Mouse (Mus musculus) ES-Bruce4 (cell line): Measurements from ENCODE around the gene Dusp2.

ENCODE experiments used
- CTCF ChIP-seq: IDR thresholded peaks from one replicate; pipeline ENCODE4 v1.8.1; 2011; ENCODE audit warnings: low read depth, low read length
- EP300 ChIP-seq: IDR thresholded peaks from 2 replicates; pipeline ENCODE4 v1.6.1; 2011; ENCODE audit warnings: low read depth, low read length; ENCODE audit not compliant: insufficient read depth

DNA sequence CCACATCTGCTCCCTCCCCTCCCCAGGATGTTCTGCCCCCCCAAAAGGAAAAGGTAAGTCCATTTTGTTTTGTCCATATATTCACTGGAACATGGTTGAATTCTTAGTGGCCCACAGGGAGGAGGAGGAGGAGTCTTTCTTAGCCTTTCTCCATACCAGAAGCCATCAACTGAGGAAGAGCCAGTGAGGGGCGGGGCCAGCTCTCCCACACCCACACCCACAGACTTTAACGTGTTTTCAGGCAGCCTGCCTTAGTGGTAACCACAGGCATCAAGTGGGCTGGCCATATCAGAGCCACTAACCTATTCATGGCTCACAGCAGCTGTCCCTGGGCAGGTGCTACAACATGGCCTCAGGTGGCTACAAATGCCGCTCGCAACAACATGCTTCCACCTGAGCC is 2.9 kb downstream of the Dusp2 start:
- no peak for TF ChIP-seq CTCF
- TF ChIP-seq EP300 = no peak
